Mouse (Mus musculus): Measurements from ENCODE around the gene Mast4.

Mast4 gene

GRCm38 (mm10) chr13:102933702-102934101 lies 400.6 kb downstream of the Mast4 start:
- peak; percentile 11 for DNase-seq (ENCODE audit: low read depth, low spot score)

- no peak for DNase-seq (ENCODE audit: low read depth, low spot score)
Measured at GRCm38 (mm10) chr13:102932434-102932833, 401.9 kb downstream of the Mast4 start.

- DNase-seq (ENCODE audit: low read depth, low spot score) = no peak
Measured at GRCm38 (mm10) chr13:102931951-102932350, 402.3 kb downstream of the Mast4 start.

GRCm38 (mm10) chr13:102925844-102926598 lies 408.3 kb downstream of the Mast4 start:
- no peak for DNase-seq (ENCODE audit: low read depth, low spot score)

GRCm38 (mm10) chr13:102919741-102920140 lies 414.6 kb downstream of the Mast4 start:
- DNase-seq (ENCODE audit: low read depth, low spot score) = no peak

- no peak for DNase-seq (ENCODE audit: low read depth, low spot score)
Measured at GRCm38 (mm10) chr13:102918616-102919015, 415.7 kb downstream of the Mast4 start.

GRCm38 (mm10) chr13:102915341-102915740 lies 419.0 kb downstream of the Mast4 start:
- no peak for DNase-seq (ENCODE audit: low read depth, low spot score)

GRCm38 (mm10) chr13:102914800-102915199 lies 419.5 kb downstream of the Mast4 start:
- no peak for DNase-seq (ENCODE audit: low read depth, low spot score)

- DNase-seq (ENCODE audit: low read depth, low spot score) = no peak
Measured at GRCm38 (mm10) chr13:102913919-102914318, 420.4 kb downstream of the Mast4 start.

GRCm38 (mm10) chr13:102912867-102913266 lies 421.4 kb downstream of the Mast4 start:
- no peak for DNase-seq (ENCODE audit: low read depth, low spot score)

- DNase-seq (ENCODE audit: low read depth, low spot score) = no peak
Measured at GRCm38 (mm10) chr13:102909654-102910418, 424.5 kb downstream of the Mast4 start.

GRCm38 (mm10) chr13:102906661-102907009 lies 427.7 kb downstream of the Mast4 start:
- no peak for DNase-seq (ENCODE audit: low read depth, low spot score)

- peak; percentile 52 for DNase-seq (ENCODE audit: low read depth, low spot score)
Measured at GRCm38 (mm10) chr13:102906004-102906660, 428.2 kb downstream of the Mast4 start.

GRCm38 (mm10) chr13:102905361-102905950 lies 428.8 kb downstream of the Mast4 start:
- DNase-seq (ENCODE audit: low read depth, low spot score) = no peak

GRCm38 (mm10) chr13:102903689-102904088 lies 430.6 kb downstream of the Mast4 start:
- no peak for DNase-seq (ENCODE audit: low read depth, low spot score)

- no peak for DNase-seq (ENCODE audit: low read depth, low spot score)
Measured at GRCm38 (mm10) chr13:102902123-102902522, 432.2 kb downstream of the Mast4 start.

- no peak for DNase-seq (ENCODE audit: low read depth, low spot score)
Measured at GRCm38 (mm10) chr13:102900531-102900930, 433.8 kb downstream of the Mast4 start.

GRCm38 (mm10) chr13:102900083-102900420 lies 434.2 kb downstream of the Mast4 start:
- DNase-seq (ENCODE audit: low read depth, low spot score) = no peak

GRCm38 (mm10) chr13:102899253-102900082 lies 434.8 kb downstream of the Mast4 start:
- no peak for DNase-seq (ENCODE audit: low read depth, low spot score)

GRCm38 (mm10) chr13:102898374-102899131 lies 435.7 kb downstream of the Mast4 start:
- DNase-seq (ENCODE audit: low read depth, low spot score) = no peak

- no peak for DNase-seq (ENCODE audit: low read depth, low spot score)
Measured at GRCm38 (mm10) chr13:102896322-102896721, 438.0 kb downstream of the Mast4 start.

Measured in retina, adult 2 months (tissue).